Mouse (Mus musculus): ENCODE data around the gene Atp1a2.

The Atp1a2 gene

GRCm38 (mm10) chr1:172305153-172305552 lies 7.3 kb upstream of the Atp1a2 start:
- no peak for DNase-seq (ENCODE audit: low read depth, low spot score)

- no peak for DNase-seq (ENCODE audit: low read depth, low spot score)
Observed at GRCm38 (mm10) chr1:172304443-172304842, 6.6 kb upstream of the Atp1a2 start.

- DNase-seq (ENCODE audit: low read depth, low spot score) = no peak
Observed at GRCm38 (mm10) chr1:172302851-172303250, 5.0 kb upstream of the Atp1a2 start.

GRCm38 (mm10) chr1:172302311-172302710 lies 4.4 kb upstream of the Atp1a2 start:
- no peak for DNase-seq (ENCODE audit: low read depth, low spot score)

- no peak for DNase-seq (ENCODE audit: low read depth, low spot score)
Observed at GRCm38 (mm10) chr1:172301180-172301579, 3.3 kb upstream of the Atp1a2 start.

GRCm38 (mm10) chr1:172300247-172300646 lies 2.4 kb upstream of the Atp1a2 start:
- no peak for DNase-seq (ENCODE audit: low read depth, low spot score)

GRCm38 (mm10) chr1:172299528-172299927 lies 1.7 kb upstream of the Atp1a2 start:
- DNase-seq (ENCODE audit: low read depth, low spot score) = no peak

- no peak for DNase-seq (ENCODE audit: low read depth, low spot score)
Observed at GRCm38 (mm10) chr1:172296816-172297510, 901 bp downstream of the Atp1a2 start.

- no peak for DNase-seq (ENCODE audit: low read depth, low spot score)
Observed at GRCm38 (mm10) chr1:172295751-172296197, 2.1 kb downstream of the Atp1a2 start.

- no peak for DNase-seq (ENCODE audit: low read depth, low spot score)
Observed at GRCm38 (mm10) chr1:172293449-172293848, 4.4 kb downstream of the Atp1a2 start.

GRCm38 (mm10) chr1:172292880-172293279 lies 5.0 kb downstream of the Atp1a2 start:
- no peak for DNase-seq (ENCODE audit: low read depth, low spot score)

- no peak for DNase-seq (ENCODE audit: low read depth, low spot score)
Observed at GRCm38 (mm10) chr1:172289617-172289946, 8.3 kb downstream of the Atp1a2 start.

GRCm38 (mm10) chr1:172288900-172289616 lies 8.8 kb downstream of the Atp1a2 start:
- DNase-seq (ENCODE audit: low read depth, low spot score) = no peak

GRCm38 (mm10) chr1:172286740-172287139 lies 11.1 kb downstream of the Atp1a2 start:
- DNase-seq (ENCODE audit: low read depth, low spot score) = no peak

GRCm38 (mm10) chr1:172284221-172284620 lies 13.6 kb downstream of the Atp1a2 start:
- DNase-seq (ENCODE audit: low read depth, low spot score) = no peak

GRCm38 (mm10) chr1:172283073-172283472 lies 14.8 kb downstream of the Atp1a2 start:
- DNase-seq (ENCODE audit: low read depth, low spot score) = no peak

- no peak for DNase-seq (ENCODE audit: low read depth, low spot score)
Observed at GRCm38 (mm10) chr1:172281522-172282254, 16.2 kb downstream of the Atp1a2 start.

- no peak for DNase-seq (ENCODE audit: low read depth, low spot score)
Observed at GRCm38 (mm10) chr1:172279768-172280509, 17.9 kb downstream of the Atp1a2 start.

- DNase-seq (ENCODE audit: low read depth, low spot score) = no peak
Observed at GRCm38 (mm10) chr1:172278328-172278727, 19.5 kb downstream of the Atp1a2 start.

GRCm38 (mm10) chr1:172277172-172277571 lies 20.7 kb downstream of the Atp1a2 start:
- DNase-seq (ENCODE audit: low read depth, low spot score) = no peak

- no peak for DNase-seq (ENCODE audit: low read depth, low spot score)
Observed at GRCm38 (mm10) chr1:172274547-172274946, 23.3 kb downstream of the Atp1a2 start.

GRCm38 (mm10) chr1:172274116-172274515 lies 23.7 kb downstream of the Atp1a2 start:
- DNase-seq (ENCODE audit: low read depth, low spot score) = no peak
